In genomic region chr7:28821261-28821831, GRCm38 (mm10) we compare ENCODE assay signal across 9 mouse cellular contexts. TPM values are rescaled to one million over a fixed set of nuclear protein-coding genes. Genes with fewer than 3 reads are reported as not detected.
DNase-seq lines count a peak whose midpoint lies in the region; ATAC-seq and TF ChIP-seq lines count a peak whose summit lies in the region.
"Had no signal": no experiment of that assay in that cellular context is flagged by ENCODE, and none has a peak within 500 bp of the region (broad histone marks: within the 10 kb centered on the region; RNA-seq: fewer than 3 reads in every experiment).

No protein-coding gene starts in this region.

- no peaks in the 10 kb centered on the region for H3K9me3 ChIP-seq in kidney, embryonic 14.5 days (ENCODE audit: control insufficient read depth, low read length)
- no peaks in the 10 kb centered on the region for H3K9me3 ChIP-seq in G1E (replicated peaks)
- H3K9me3 ChIP-seq in heart, postnatal 0 days (replicated peaks; ENCODE audit: control insufficient read depth, low read length) = no peaks in the 10 kb centered on the region
- H3K9me3 ChIP-seq: liver, embryonic 15.5 days had no signal

- ATAC-seq in kidney, embryonic 14.5 days (ENCODE audit: low FRiP score, low TSS enrichment) = no peak
- ATAC-seq in G1E (ENCODE audit: extremely low read depth, insufficient number of reproducible peaks, low FRiP score, poor library complexity, severe bottlenecking) = no peak
- no peak for ATAC-seq in heart, postnatal 0 days (ENCODE audit: insufficient read depth, low read depth)

- TF ChIP-seq EP300 in heart, postnatal 0 days (IDR thresholded peaks at IDR 0.05; ENCODE audit: low read depth) = no peak

- peak overlapping the region; percentile 4; the same call in 1 of the 2 replicates for H3K9ac ChIP-seq in kidney, embryonic 14.5 days (ENCODE audit: low read depth, low read length)
- H3K9ac ChIP-seq in heart, postnatal 0 days (replicated peaks; ENCODE audit: low read depth, low read length) = no peak overlapping the region
- H3K9ac ChIP-seq: liver, embryonic 15.5 days had no signal

- no peak for TF ChIP-seq CTCF in G1E (IDR thresholded peaks at IDR 0.05; ENCODE audit: low read depth, low read length)
- TF ChIP-seq CTCF in heart, postnatal 0 days (IDR thresholded peaks at IDR 0.05; ENCODE audit: low read depth) = no peak

- no peak overlapping the region; the same call in 1 of the 2 replicates for H3K27ac ChIP-seq in kidney, embryonic 14.5 days (ENCODE audit: low read depth, low read length)
- H3K27ac ChIP-seq in heart, postnatal 0 days (ENCODE audit: low read depth) = peak overlapping the region; percentile 66
- H3K27ac ChIP-seq: liver, embryonic 15.5 days had no signal

- peaks cover 7% of the 10 kb centered on the region for H3K4me1 ChIP-seq in kidney, embryonic 14.5 days (ENCODE audit: control insufficient read depth, insufficient read depth, low read length)
- peaks cover 88% of the 10 kb centered on the region for H3K4me1 ChIP-seq in G1E (ENCODE audit: insufficient read depth, low read depth, low read length)
- H3K4me1 ChIP-seq in heart, postnatal 0 days (ENCODE audit: control insufficient read depth, insufficient read depth) = peaks cover 19% of the 10 kb centered on the region

- H3K36me3 ChIP-seq in kidney, embryonic 14.5 days (ENCODE audit: control insufficient read depth, insufficient read depth, low read length) = peaks cover 66% of the 10 kb centered on the region
- H3K36me3 ChIP-seq in G1E (replicated peaks) = peaks cover 78% of the 10 kb centered on the region
- H3K36me3 ChIP-seq in heart, postnatal 0 days (replicated peaks; ENCODE audit: control insufficient read depth, insufficient read depth, low read length) = peaks cover 67% of the 10 kb centered on the region

- H3K4me2 ChIP-seq in kidney, embryonic 14.5 days (replicated peaks; ENCODE audit: low read depth, low read length) = no peak overlapping the region
- H3K4me2 ChIP-seq in heart, postnatal 0 days (ENCODE audit: low read depth, low read length) = no peak overlapping the region
- H3K4me2 ChIP-seq: liver, embryonic 15.5 days had no signal

- H3K4me3 ChIP-seq in kidney, embryonic 14.5 days (ENCODE audit: low read length) = no peak overlapping the region
- H3K4me3 ChIP-seq in G1E (ENCODE audit: low read depth, low read length) = peak overlapping the region; percentile 7; the same call in 1 of the 2 replicates
- H3K4me3 ChIP-seq in heart, postnatal 0 days (ENCODE audit: low read depth, low read length) = no peak overlapping the region
- H3K4me3 ChIP-seq: liver, embryonic 15.5 days had no signal

- WGBS in kidney, embryonic 14.5 days = 68% methylated on average over 10 of the region's 10 CpGs
- 42% methylated on average over 10 of the region's 10 CpGs for WGBS in heart, postnatal 0 days

- H3K27me3 ChIP-seq in kidney, embryonic 14.5 days (ENCODE audit: control insufficient read depth, insufficient read depth, low read length) = no peaks in the 10 kb centered on the region
- no peaks in the 10 kb centered on the region for H3K27me3 ChIP-seq in G1E (ENCODE audit: insufficient read depth, low read length)
- H3K27me3 ChIP-seq in heart, postnatal 0 days (ENCODE audit: control insufficient read depth, insufficient read depth, low read length) = no peaks in the 10 kb centered on the region
- H3K27me3 ChIP-seq: liver, embryonic 15.5 days had no signal

- DNase-seq in kidney, adult 8-10 months = no peak
- DNase-seq in G1E (ENCODE audit: low spot score) = no peak
- peak; percentile 77 for DNase-seq in cerebellum, adult 9-10 months
- DNase-seq in heart, postnatal 0 days (ENCODE audit: low spot score) = no peak
- DNase-seq in layer of hippocampus, postnatal 36 days = peak; percentile 71 to 80
- DNase-seq in embryo, embryonic 10 days (ENCODE audit: low spot score) = no peak
- no peak for DNase-seq in thymus, postnatal 4 days

RNA-seq across cellular contexts. Expression of gene Ech1, which starts 3.7 kb away (rescaled TPM):
- polyA plus RNA-seq in kidney, embryonic 14.5 days (2014; fragmentation: Nextera tagmentation; extraction: Ambion mirVana) = 134 and 150 TPM in 2 replicates
- 102 and 127 TPM in 2 replicates for total RNA-seq in G1E (2014; fragmentation: Nextera tagmentation)
- 78.5 and 94.3 TPM in 2 replicates for total RNA-seq in G1E (2017)
- polyA plus RNA-seq in G1E (2012) = 12.9 and 33.1 TPM in 2 replicates
- 483 and 823 TPM in 2 replicates for total RNA-seq in heart, postnatal 0 days (2014; rRNA removed; ENCODE audit: low replicate concordance)
- 806 and 928 TPM in 2 replicates for polyA plus RNA-seq in heart, postnatal 0 days (2015; fragmentation: Nextera tagmentation; extraction: Ambion mirVana)
- total RNA-seq in layer of hippocampus, postnatal 36 days (2021) = 10 to 100 TPM; 60.8 to 61.8 TPM

RNA-seq across cellular contexts. Expression of gene Lgals4, which starts 12.3 kb away (rescaled TPM):
- 3.8 and 3.9 TPM in 2 replicates for polyA plus RNA-seq in kidney, embryonic 14.5 days (2014; fragmentation: Nextera tagmentation; extraction: Ambion mirVana)
- 0.87 and 3.0 TPM in 2 replicates for total RNA-seq in G1E (2014; fragmentation: Nextera tagmentation)
- 1.9 and 3.4 TPM in 2 replicates for total RNA-seq in G1E (2017)
- polyA plus RNA-seq in G1E (2012) = 0.22 and 0.68 TPM in 2 replicates
- total RNA-seq in heart, postnatal 0 days (2014; rRNA removed; ENCODE audit: low replicate concordance) = 2.3 and 24.1 TPM in 2 replicates
- polyA plus RNA-seq in heart, postnatal 0 days (2015; fragmentation: Nextera tagmentation; extraction: Ambion mirVana) = 30.9 and 36.0 TPM in 2 replicates
- 1 to 10 TPM; 3.6 to 6.1 TPM for total RNA-seq in layer of hippocampus, postnatal 36 days (2021)

RNA-seq across cellular contexts. Expression of gene Hnrnpl, which starts 13.0 kb away (rescaled TPM):
- polyA plus RNA-seq in kidney, embryonic 14.5 days (2014; fragmentation: Nextera tagmentation; extraction: Ambion mirVana) = 283 and 322 TPM in 2 replicates
- 442 and 470 TPM in 2 replicates for total RNA-seq in G1E (2014; fragmentation: Nextera tagmentation)
- 251 and 279 TPM in 2 replicates for total RNA-seq in G1E (2017)
- polyA plus RNA-seq in G1E (2012) = 430 and 529 TPM in 2 replicates
- total RNA-seq in heart, postnatal 0 days (2014; rRNA removed; ENCODE audit: low replicate concordance) = 259 and 275 TPM in 2 replicates
- polyA plus RNA-seq in heart, postnatal 0 days (2015; fragmentation: Nextera tagmentation; extraction: Ambion mirVana) = 149 and 171 TPM in 2 replicates
- total RNA-seq in layer of hippocampus, postnatal 36 days (2021) = 100 to 1,000 TPM; 417 to 431 TPM

RNA-seq across cellular contexts. Expression of gene Rinl, which starts 32.6 kb away (rescaled TPM):
- polyA plus RNA-seq in kidney, embryonic 14.5 days (2014; fragmentation: Nextera tagmentation; extraction: Ambion mirVana) = 2.9 and 5.6 TPM in 2 replicates
- total RNA-seq in G1E (2014; fragmentation: Nextera tagmentation) (1.8 TPM in 1 of 2 replicates, not detected in the other), G1E (2017) (1.2 and 1.4 TPM in 2 replicates)
- 1.4 and 1.8 TPM in 2 replicates for polyA plus RNA-seq in G1E (2012)
- 2.1 and 2.7 TPM in 2 replicates for total RNA-seq in heart, postnatal 0 days (2014; rRNA removed; ENCODE audit: low replicate concordance)
- polyA plus RNA-seq in heart, postnatal 0 days (2015; fragmentation: Nextera tagmentation; extraction: Ambion mirVana) = 2.3 and 2.4 TPM in 2 replicates
- total RNA-seq in layer of hippocampus, postnatal 36 days (2021) = 1 to 10 TPM; 2.5 TPM

RNA-seq across cellular contexts. Expression of gene Lgals7, which starts 42.3 kb away (rescaled TPM):
- polyA plus RNA-seq in kidney, embryonic 14.5 days (2014; fragmentation: Nextera tagmentation; extraction: Ambion mirVana) = 1.1 and 4.0 TPM in 2 replicates
- 3.0 TPM in 1 of 2 replicates, not detected in the other for total RNA-seq in G1E (2014; fragmentation: Nextera tagmentation)
- total RNA-seq in G1E (2017) = 0.27 and 0.76 TPM in 2 replicates
- polyA plus RNA-seq in G1E (2012) = 0.49 and 0.68 TPM in 2 replicates
- total RNA-seq in heart, postnatal 0 days (2014; rRNA removed; ENCODE audit: low replicate concordance) = 5.0 TPM in 1 of 2 replicates, not detected in the other
- 2.2 and 3.9 TPM in 2 replicates for polyA plus RNA-seq in heart, postnatal 0 days (2015; fragmentation: Nextera tagmentation; extraction: Ambion mirVana)
- not detected for total RNA-seq in layer of hippocampus, postnatal 36 days (2021)

Comparison
In these comparisons a context has a peak if more than half of its experiments do, and no peak if none do; other contexts are left out.
1. DNase-seq: peak in cerebellum, adult 9-10 months (single experiment) and layer of hippocampus, postnatal 36 days (2 of 2); none in kidney, adult 8-10 months (0 of 2), G1E (single experiment), heart, postnatal 0 days (single experiment), embryo, embryonic 10 days (single experiment) and thymus, postnatal 4 days (single experiment).